Mouse (Mus musculus) forebrain, embryonic 16.5 days (tissue): ENCODE data around the gene Acot4. TPM values are rescaled to one million over a fixed set of nuclear protein-coding genes. Genes with fewer than 3 reads are reported as not detected.
A peak's percentile ranks its signal among the peaks of the same experiment; 100 is the strongest.
"Not testable (repeated sequence)": the region's sequence is repeated elsewhere in the genome, so short reads cannot be mapped to it uniquely, and the experiment has no call there.

ENCODE experiments used
- ATAC-seq: fragments of 200-750 bp; cut with Nextera tagmentation; 2 replicates; pipeline ENCODE4 v1.8.0; 2017; ENCODE audit warnings: mild to moderate bottlenecking, moderate library complexity
- H3K27ac ChIP-seq: fragments of 300-500 bp; sonication (generic); 2 replicates; pipeline ENCODE4 v1.5.1; 2014; ENCODE audit warnings: low read length, control low read depth
- H3K27me3 ChIP-seq: fragments of 300-500 bp; sonication (generic); replicated peaks from 2 replicates; pipeline ENCODE4 v1.6.1; 2014; ENCODE audit warnings: low read length; ENCODE audit not compliant: control insufficient read depth, insufficient read depth
- H3K36me3 ChIP-seq: fragments of 300-500 bp; sonication (generic); 2 replicates; pipeline ENCODE4 v1.6.1; 2014; ENCODE audit not compliant: control insufficient read depth, insufficient read depth
- H3K4me1 ChIP-seq: fragments of 300-500 bp; sonication (generic); replicated peaks from 2 replicates; pipeline ENCODE4 v1.6.1; 2014; ENCODE audit warnings: low read length; ENCODE audit not compliant: control insufficient read depth, insufficient read depth
- H3K4me2 ChIP-seq: fragments of 300-500 bp; sonication (generic); 2 replicates; pipeline ENCODE4 v1.6.1; 2014; ENCODE audit warnings: mild to moderate bottlenecking, low read length, control low read depth
- H3K4me3 ChIP-seq: fragments of 300-500 bp; sonication (generic); replicated peaks from 2 replicates; pipeline ENCODE4 v1.5.1; 2014; ENCODE audit warnings: mild to moderate bottlenecking, low read length, control low read depth
- H3K9ac ChIP-seq: fragments of 300-500 bp; sonication (generic); replicated peaks from 2 replicates; pipeline ENCODE4 v1.6.1; 2014; ENCODE audit warnings: low read depth, low read length, control low read depth
- H3K9me3 ChIP-seq: fragments of 300-500 bp; sonication (generic); 2 replicates; pipeline ENCODE4 v1.6.1; 2016; ENCODE audit warnings: low read length; ENCODE audit not compliant: control insufficient read depth
- WGBS: fragments of 180-500 bp; shearing (Covaris S2); extraction: QIAGEN DNeasy Blood & Tissue Kit; methylation state at CpG from one replicate; pipeline ENCODE4 v1.1.7; 2014; 5-methylcytosine and 5-hydroxymethylcytosine counted together
- polyA plus RNA-seq: library from polyadenylated mRNA; unstranded; fragments of >200 nt; fragmentation: Nextera tagmentation; extraction: Ambion mirVana; gene quantifications from 2 replicates; pipeline ENCODE4 v1.2.1, GENCODE M21; 2015

Gene Acot4
- polyA plus RNA-seq = 0.21 and 0.35 TPM in 2 replicates

- not testable (repeated sequence) for H3K4me1 ChIP-seq, H3K27me3 ChIP-seq, H3K36me3 ChIP-seq, H3K27ac ChIP-seq, H3K9me3 ChIP-seq
- H3K4me3 ChIP-seq = peak within 1 kb of the TSS; percentile 45
- 11% methylated on average over 32 of the region's 32 CpGs for WGBS
- peak within 1 kb of the TSS; percentile 64 for H3K4me2 ChIP-seq
- ATAC-seq = peak; percentile 61
- H3K9ac ChIP-seq = peak within 1 kb of the TSS; percentile 55
Measured at GRCm38 (mm10) chr12:84038241-84038640, at the start of gene Acot4. Acot4 (plus strand) TSS chr12:84038379.

DNA sequence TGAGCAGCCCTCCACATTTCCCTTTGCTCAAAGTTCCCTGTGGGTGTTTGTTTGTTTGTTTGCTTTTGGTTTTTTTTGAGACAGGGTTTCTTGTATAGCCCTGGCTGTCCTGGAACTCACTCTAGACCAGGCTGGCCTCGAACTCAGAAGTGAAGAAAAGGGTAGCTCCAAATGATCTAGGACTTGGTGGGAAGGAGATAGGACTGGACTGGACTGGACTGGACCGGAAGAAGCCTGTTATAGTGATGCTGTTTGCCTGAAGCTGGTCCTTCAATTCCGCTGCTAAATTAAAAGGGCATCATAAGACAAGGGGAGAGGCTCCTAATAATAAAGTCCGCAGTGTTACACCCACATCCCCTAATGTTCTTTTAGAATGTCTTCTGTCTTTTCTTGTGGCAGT lies 49.7 kb upstream of the Acot4 start:
- Histone ChIP-seq H3K9me3 (no peaks in the 10 kb centered on the region), H3K9ac (peak overlapping the region; percentile 54), H3K4me3 (peak overlapping the region; percentile 45), H3K27me3 (no peaks in the 10 kb centered on the region), H3K4me1 (peaks cover 5% of the 10 kb centered on the region; the same call in 1 of the 2 replicates), H3K4me2 (peak overlapping the region; percentile 57), H3K27ac (peak overlapping the region; percentile 63), H3K36me3 (no peaks in the 10 kb centered on the region)
- peak; percentile 8; the same call in 1 of the 2 replicates for ATAC-seq
- 55% methylated on average over 4 of the region's 4 CpGs for WGBS

DNA sequence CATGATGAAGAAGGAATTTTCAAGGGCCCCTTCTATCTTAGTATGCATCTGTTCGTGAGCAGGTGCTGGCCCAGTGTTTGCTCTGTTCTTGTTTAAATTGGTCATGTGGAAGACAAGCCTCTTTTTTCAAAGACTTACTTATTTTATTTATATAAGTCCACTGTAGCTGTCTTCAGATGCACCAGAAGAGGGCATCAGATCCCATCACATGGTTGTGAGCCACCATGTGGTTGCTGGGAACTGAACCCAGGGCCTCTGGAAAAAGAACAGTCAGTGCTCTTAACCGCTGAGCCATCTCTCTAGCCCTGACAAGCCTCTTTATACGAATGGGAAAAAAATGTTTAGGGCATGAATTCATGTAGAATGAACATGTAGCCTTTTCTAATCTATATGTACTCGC lies 48.8 kb upstream of the Acot4 start:
- H3K4me3 ChIP-seq = no peak overlapping the region
- 96% methylated on average over 4 of the region's 4 CpGs for WGBS
- H3K27ac ChIP-seq = no peak overlapping the region
- H3K9me3 ChIP-seq = no peaks in the 10 kb centered on the region
- no peak overlapping the region for H3K9ac ChIP-seq
- no peaks in the 10 kb centered on the region for H3K27me3 ChIP-seq
- no peak for ATAC-seq
- no peaks in the 10 kb centered on the region for H3K36me3 ChIP-seq
- no peak overlapping the region for H3K4me2 ChIP-seq
- peaks cover 5% of the 10 kb centered on the region; the same call in 1 of the 2 replicates for H3K4me1 ChIP-seq

DNA sequence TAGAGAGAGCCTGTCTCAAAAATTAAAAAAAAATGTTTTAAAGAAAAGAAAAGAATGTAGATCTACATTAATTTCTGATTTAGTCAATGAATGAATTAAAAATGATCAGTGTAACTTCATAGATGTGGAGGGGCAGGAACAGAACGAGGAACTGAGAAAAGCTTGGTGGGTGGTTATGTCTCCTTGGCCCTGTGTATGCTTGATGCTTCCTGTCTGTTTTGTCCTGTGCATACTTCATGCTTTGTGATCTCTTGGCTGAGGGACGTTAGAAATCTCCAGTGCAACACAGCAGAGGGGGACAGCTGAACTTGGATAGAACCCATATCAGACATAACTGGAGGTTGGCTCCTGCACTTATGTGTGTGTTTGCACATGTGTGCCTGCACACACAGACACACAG lies 41.0 kb upstream of the Acot4 start:
- ATAC-seq = no peak
- Histone ChIP-seq H3K27me3 (no peaks in the 10 kb centered on the region), H3K36me3 (no peaks in the 10 kb centered on the region), H3K4me1 (0 out of 2 replicates have a peak, but pooled peaks cover 3% of the 10 kb centered on the region), H3K4me2 (no peak overlapping the region), H3K27ac (no peak overlapping the region), H3K9ac (no peak overlapping the region), H3K9me3 (no peaks in the 10 kb centered on the region), H3K4me3 (no peak overlapping the region)
- 62% methylated on average over 2 of the region's 2 CpGs for WGBS

DNA sequence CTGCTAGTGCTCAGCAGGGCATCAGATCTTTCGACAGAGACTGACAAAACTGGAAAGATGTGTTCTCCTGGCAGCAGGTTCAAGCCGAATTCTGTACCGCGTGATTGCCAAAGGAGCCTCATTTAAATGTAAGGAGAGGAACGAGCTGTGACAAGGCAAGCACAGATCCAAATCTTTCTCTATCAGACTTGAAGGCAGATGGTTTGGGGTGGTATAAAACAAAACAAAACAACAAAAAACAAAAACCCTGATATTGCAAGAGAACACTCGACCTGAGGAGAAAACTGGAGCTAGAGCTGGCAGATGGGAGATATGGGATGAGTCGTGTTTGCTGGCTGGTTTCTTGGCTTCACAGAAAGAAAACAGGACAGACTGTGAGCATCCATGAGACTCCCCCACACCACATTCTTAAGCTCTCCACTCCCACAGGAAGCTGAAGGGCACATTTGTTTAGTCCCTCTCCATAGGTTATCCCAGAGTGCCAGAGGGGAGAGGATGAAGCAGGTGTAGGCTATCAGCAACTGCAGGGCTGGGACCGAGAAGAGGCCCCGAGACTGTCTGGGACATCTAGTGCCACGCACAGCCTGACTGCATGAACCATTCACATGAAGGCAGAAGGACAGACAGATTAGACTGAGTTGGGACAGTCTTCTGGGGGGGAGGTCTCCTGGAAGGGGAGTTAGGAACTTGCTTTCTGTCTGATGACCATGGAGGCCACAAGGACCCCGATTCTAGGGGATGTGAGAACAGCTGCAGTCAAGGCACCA lies 39.7 kb upstream of the Acot4 start:
- no peaks in the 10 kb centered on the region for H3K36me3 ChIP-seq
- H3K4me2 ChIP-seq = no peak overlapping the region
- H3K9ac ChIP-seq = no peak overlapping the region
- H3K9me3 ChIP-seq = no peaks in the 10 kb centered on the region; the same call in 1 of the 2 replicates
- 51% methylated on average over 11 of the region's 11 CpGs for WGBS
- no peaks in the 10 kb centered on the region for H3K27me3 ChIP-seq
- H3K4me1 ChIP-seq = 0 out of 2 replicates have a peak, but pooled peaks cover 3% of the 10 kb centered on the region
- ATAC-seq = peak; percentile 86
- H3K4me3 ChIP-seq = no peak overlapping the region
- H3K27ac ChIP-seq = peak overlapping the region; percentile 82

GRCm38 (mm10) chr12:83999237-83999636 lies 38.9 kb upstream of the Acot4 start:
- H3K4me1 ChIP-seq, H3K9me3 ChIP-seq, H3K4me3 ChIP-seq, H3K27me3 ChIP-seq, H3K27ac ChIP-seq, H3K4me2 ChIP-seq, ATAC-seq, H3K36me3 ChIP-seq, H3K9ac ChIP-seq: not testable (repeated sequence)
- 71% methylated on average over 8 of the region's 8 CpGs for WGBS

- WGBS = 92% methylated on average over 3 of the region's 3 CpGs
- no peaks in the 10 kb centered on the region for H3K36me3 ChIP-seq
Measured at GRCm38 (mm10) chr12:84000418-84000817, 37.8 kb upstream of the Acot4 start.

DNA sequence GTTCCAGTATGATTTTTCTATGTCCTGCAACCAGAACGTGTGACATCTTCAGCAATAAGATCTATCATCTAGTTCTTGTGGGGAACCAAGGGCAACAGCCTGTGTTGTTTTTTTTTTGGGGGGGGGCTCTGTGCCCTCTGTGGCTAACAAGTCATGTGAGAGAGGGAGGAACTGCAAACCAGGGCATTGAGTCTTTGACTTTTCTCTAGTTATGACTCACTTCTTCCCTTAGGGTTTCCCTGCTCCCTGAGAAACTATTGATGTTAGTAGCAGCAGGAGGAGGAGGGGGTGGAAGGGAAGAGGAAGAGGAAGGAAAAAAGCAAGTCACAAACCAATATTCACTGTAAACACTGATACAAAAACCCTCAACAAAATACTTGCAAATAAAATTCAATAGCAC lies 34.3 kb upstream of the Acot4 start:
- no peaks in the 10 kb centered on the region for H3K27me3 ChIP-seq
- peaks cover 6% of the 10 kb centered on the region for H3K4me1 ChIP-seq
- H3K4me3 ChIP-seq = no peak overlapping the region
- H3K27ac ChIP-seq = no peak overlapping the region
- H3K4me2 ChIP-seq = no peak overlapping the region
- no peaks in the 10 kb centered on the region for H3K36me3 ChIP-seq
- ATAC-seq = no peak
- H3K9me3 ChIP-seq = no peaks in the 10 kb centered on the region; the same call in 1 of the 2 replicates
- H3K9ac ChIP-seq = no peak overlapping the region
- WGBS = 97% methylated on average over 1 of the region's 1 CpGs

More at GRCm38 (mm10) chr12:84000418-84000817, 37.8 kb upstream of the Acot4 start:
- Histone ChIP-seq H3K4me2 (no peak overlapping the region), H3K27ac (no peak overlapping the region), H3K9me3 (no peaks in the 10 kb centered on the region; the same call in 1 of the 2 replicates), H3K27me3 (no peaks in the 10 kb centered on the region), H3K4me3 (no peak overlapping the region), H3K4me1 (0 out of 2 replicates have a peak, but pooled peaks cover 3% of the 10 kb centered on the region), H3K9ac (no peak overlapping the region)
- ATAC-seq = no peak

- Histone ChIP-seq H3K36me3 (no peaks in the 10 kb centered on the region), H3K27me3 (no peaks in the 10 kb centered on the region), H3K4me2 (no peak overlapping the region), H3K4me1 (peaks cover 26% of the 10 kb centered on the region), H3K27ac (no peak overlapping the region; the same call in 1 of the 2 replicates), H3K9ac (no peak overlapping the region), H3K9me3 (no peaks in the 10 kb centered on the region), H3K4me3 (no peak overlapping the region)
- no peak for ATAC-seq
- 85% methylated on average over 12 of the region's 12 CpGs for whole genome bisulfite sequencing
Measured at GRCm38 (mm10) chr12:84008251-84008650, 29.9 kb upstream of the Acot4 start.
